Mouse (Mus musculus): Measurements from ENCODE around the gene Ltbp1.

Ltbp1 gene

DNA sequence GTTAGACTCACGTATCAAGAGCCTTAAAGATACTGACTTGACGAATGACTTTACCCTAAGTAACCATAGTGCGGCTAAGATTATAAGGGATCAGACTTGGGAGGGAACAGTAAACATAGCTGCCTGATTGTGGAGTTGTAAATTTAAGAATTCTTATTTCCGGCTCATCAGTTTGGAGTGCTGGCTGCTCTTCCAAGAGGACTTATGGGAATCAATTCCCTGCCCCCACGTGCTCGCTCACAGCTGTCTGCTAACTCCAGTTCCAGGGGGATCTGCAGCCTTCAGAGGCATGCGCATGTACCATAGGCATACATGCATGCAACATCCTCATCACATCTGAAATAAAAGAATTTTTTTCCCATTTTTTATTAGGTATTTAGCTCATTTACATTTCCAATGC, 61.0 kb downstream of the Ltbp1 start:
- DNase-seq (ENCODE audit: low spot score in 2 of 2): no peak

DNA sequence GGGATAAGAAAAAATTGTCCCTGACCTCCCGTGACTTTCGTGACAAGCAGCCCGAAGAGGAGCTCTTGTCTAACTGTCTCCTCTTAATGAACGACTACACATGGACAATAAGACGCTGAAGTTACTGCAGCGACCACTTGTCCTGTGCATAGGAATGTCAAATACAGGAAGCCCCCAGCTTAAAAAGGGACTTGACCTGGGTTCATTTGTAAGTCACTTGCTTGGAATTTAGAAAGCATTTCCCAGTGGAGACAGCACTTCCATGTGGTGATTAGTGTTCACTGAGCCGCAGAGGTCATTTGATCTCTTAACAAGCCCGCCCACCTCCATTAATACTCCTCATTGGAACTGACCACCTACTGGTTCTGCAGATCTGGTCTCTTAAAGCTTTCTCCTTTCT, 61.9 kb downstream of the Ltbp1 start:
- no peak for DNase-seq (ENCODE audit: low spot score in 2 of 2)

- no peak for DNase-seq (ENCODE audit: low spot score in 2 of 2)
Observed at GRCm38 (mm10) chr17:75069232-75069631, 63.9 kb downstream of the Ltbp1 start.

- DNase-seq (ENCODE audit: low spot score in 2 of 2): no peak
Observed at GRCm38 (mm10) chr17:75071174-75071573, 65.8 kb downstream of the Ltbp1 start.

DNA sequence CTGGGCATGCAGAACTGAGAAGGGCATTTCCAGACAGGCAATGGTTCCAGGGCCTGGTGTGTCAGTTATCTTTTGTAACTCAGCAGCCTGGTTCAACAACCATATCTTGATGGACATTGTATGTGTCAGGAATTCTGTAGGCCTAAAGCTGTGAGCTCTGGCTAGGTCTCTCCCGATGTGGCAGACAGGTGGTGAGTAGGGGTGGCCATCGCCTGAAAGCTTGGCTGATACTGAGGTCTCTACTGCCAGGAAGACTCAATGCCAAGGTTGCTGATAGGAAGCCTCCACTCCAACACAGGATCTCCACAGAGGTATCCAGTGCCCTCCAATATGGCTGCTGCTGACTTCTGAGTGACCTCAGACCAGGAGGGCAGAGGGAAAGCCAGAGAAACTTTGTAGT, 66.4 kb downstream of the Ltbp1 start:
- DNase-seq (ENCODE audit: low spot score in 2 of 2): no peak

- no peak for DNase-seq (ENCODE audit: low spot score in 2 of 2)
Observed at GRCm38 (mm10) chr17:75073887-75074286, 68.5 kb downstream of the Ltbp1 start.

DNA sequence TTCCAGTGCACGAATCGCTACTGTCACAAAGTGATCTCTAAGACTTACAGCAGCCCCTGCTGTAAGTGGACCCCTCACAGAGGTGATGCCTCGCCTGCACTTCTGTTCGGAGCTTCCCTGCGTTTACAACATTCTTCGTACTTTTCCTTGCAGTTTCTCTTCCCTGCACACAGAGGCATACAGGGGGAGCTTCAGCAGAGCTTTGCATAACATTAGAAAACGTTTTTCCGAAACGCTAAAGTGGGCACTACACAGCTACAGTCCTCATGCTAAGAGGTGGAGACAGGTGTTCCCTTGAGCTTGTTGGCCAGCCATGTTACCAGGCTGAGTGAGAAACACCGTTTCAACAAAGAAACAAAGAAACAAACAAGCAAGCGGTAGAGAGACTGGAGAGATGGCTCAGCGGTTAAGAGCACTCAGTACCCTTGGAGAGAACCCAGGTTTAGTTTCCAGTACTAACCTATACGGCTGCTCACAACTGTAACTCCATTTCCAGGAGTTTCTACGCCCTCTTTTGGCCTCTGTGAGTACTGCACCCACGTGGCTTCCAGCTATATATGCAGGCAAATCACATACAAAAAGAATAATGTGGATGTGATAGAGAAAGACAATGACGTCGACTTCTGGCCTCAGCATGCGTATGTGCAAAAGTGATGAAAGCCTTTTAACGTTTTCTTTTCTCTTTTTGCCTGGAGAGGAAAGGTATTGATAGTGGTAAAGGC, 69.8 kb downstream of the Ltbp1 start:
- DNase-seq (ENCODE audit: low spot score in 2 of 2): no peak

DNA sequence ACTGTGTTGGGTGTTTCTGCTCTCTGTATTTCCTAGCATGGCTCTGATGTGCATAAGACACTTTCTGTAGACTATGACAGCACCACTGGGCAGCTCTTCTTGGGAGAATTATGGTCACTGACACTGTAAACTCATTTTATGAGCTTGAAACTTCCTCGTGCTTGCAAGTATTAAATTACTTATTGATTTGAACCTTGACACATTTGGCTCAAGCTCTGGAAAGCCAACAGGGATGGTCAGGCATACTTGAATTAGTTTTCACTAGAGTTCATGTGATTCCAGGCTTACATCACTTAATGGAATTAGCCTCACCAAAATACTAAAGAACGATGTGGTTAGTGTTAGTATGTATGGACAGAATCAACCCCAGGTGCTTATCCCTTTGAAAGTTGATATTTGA, 76.0 kb downstream of the Ltbp1 start:
- DNase-seq (ENCODE audit: low spot score in 2 of 2): no peak

DNA sequence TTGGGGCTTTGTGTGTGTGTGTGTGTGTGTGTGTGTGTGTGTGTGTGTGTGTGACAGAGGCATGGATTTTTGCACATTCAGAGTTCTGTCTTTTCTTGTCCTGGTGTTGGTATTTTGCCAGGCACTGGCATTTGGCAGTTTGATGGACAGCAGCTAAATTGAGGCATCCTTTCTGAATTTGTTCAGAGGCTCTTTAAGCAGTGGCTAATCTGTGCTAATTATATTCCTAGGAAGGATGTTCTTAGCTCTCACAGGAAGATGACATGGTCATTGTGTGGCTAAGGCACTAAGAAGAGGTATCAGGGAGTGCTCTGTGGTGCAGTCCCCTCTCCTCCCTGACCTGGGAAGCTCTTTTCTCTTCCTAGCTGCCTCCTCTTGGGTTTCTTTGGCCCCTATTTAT, 77.1 kb downstream of the Ltbp1 start:
- DNase-seq (ENCODE audit: low spot score in 2 of 2): no peak

GRCm38 (mm10) chr17:75087296-75087941, 82.1 kb downstream of the Ltbp1 start:
- DNase-seq (ENCODE audit: low spot score in 2 of 2): no peak

DNA sequence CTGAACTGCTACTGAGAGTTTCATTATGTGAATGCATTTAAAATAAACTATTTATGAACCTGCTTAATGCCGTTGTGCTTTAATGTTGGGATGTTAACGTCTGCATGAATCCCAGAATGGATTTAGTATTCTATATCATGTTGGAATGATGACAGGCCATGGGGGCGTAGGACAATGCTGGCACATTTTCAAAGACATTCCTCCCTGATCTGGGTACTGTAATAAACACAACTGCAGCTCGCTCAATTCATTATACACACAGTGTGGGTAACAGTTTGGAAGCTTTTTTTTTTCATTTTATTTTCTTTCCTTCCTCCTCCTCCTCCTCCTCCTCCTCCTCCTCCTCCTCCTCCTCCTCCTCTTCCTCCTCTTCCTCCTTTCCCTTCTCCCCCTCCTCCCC, 82.9 kb downstream of the Ltbp1 start:
- no peak for DNase-seq (ENCODE audit: low spot score in 2 of 2)

- no peak for DNase-seq (ENCODE audit: low spot score in 2 of 2)
Observed at GRCm38 (mm10) chr17:75088727-75089126, 83.4 kb downstream of the Ltbp1 start.

- DNase-seq (ENCODE audit: low spot score in 2 of 2): no peak
Observed at GRCm38 (mm10) chr17:75090556-75090955, 85.2 kb downstream of the Ltbp1 start.

DNA sequence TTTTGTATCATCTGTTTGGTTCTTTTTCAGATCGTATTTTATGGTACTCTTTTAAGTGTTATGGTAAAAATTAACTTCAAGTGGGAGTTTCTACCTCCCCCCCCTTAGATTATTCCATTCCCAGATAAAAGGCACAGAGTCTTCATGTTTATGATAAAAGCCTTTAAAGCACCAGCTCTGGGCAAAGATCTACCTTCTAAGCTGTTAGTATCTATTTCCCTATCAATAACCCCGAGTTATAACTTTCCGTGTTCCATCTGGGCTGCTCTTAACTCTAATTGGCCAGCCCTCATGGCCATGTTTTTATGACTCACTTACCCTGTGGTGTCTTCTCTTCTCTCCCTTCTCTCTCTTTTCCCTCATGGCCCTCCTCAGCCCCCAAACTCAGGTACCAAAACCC, 88.2 kb downstream of the Ltbp1 start:
- DNase-seq (ENCODE audit: low spot score in 2 of 2): no peak

- no peak for DNase-seq (ENCODE audit: low spot score in 2 of 2)
Observed at GRCm38 (mm10) chr17:75094591-75094990, 89.2 kb downstream of the Ltbp1 start.

- no peak for DNase-seq (ENCODE audit: low spot score in 2 of 2)
Observed at GRCm38 (mm10) chr17:75096727-75097126, 91.4 kb downstream of the Ltbp1 start.

DNA sequence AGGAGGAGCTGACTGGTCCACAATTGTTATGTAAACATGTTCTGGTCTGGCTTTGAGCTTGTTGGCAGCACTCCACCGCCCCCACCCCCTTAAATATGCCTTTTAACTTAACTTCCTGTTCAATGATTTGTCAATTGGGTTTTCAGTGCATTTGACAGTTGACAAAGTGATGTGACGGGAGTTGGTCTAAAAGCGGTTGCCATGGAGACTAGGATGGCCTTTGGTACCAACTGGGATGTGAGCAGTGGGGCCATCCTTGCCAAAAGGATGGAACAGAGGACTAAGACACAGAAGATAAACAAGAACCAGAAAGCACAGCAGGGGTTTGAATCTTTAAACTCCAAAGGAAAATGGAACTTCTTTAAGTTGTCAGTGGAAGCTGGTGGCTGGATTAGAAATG, 92.0 kb downstream of the Ltbp1 start:
- DNase-seq (ENCODE audit: low spot score in 2 of 2): no peak

DNA sequence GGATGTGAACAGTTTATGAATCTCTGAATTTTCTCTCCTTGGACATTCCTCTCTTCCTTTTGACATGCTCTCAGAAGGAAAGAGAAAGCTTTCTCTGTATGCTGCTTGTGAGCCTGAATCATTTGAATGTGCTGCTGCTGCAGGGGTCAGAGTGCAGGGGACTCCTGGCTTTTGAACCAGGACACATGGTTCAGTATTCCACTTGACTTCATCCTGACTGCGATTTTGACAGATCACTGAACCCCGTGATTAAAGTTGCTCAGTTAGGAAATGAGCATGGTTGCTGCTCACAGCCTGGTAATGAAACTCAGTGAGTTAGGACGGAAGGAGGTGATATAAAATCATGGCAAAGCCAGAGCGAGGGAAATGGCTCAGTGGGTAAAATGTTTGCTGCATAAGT, 95.8 kb downstream of the Ltbp1 start:
- DNase-seq (ENCODE audit: low spot score in 2 of 2): no peak

GRCm38 (mm10) chr17:75101994-75102393, 96.6 kb downstream of the Ltbp1 start:
- DNase-seq (ENCODE audit: low spot score in 2 of 2): no peak

- DNase-seq (ENCODE audit: low spot score in 2 of 2): no peak
Observed at GRCm38 (mm10) chr17:75107412-75107811, 102.0 kb downstream of the Ltbp1 start.

DNA sequence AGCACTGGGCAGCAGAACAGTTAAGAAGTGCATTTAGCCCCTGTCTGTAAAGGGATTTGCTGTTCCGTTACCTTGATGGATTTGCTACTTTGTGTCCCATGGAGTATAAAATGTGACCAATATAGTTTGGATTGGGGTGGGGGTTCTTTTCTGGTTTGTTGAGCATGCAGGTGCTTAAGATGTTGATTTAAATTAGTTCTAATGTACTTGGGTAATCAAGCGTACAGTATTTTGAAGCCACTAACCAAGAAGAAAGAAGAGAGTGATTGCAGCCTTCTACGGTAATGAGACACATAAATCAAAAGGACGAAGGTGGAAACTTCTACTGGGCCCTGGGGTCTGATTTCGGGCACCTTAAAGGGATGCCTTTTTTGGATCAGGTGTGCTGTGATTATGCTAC, 102.5 kb downstream of the Ltbp1 start:
- no peak for DNase-seq (ENCODE audit: low spot score in 2 of 2)

DNA sequence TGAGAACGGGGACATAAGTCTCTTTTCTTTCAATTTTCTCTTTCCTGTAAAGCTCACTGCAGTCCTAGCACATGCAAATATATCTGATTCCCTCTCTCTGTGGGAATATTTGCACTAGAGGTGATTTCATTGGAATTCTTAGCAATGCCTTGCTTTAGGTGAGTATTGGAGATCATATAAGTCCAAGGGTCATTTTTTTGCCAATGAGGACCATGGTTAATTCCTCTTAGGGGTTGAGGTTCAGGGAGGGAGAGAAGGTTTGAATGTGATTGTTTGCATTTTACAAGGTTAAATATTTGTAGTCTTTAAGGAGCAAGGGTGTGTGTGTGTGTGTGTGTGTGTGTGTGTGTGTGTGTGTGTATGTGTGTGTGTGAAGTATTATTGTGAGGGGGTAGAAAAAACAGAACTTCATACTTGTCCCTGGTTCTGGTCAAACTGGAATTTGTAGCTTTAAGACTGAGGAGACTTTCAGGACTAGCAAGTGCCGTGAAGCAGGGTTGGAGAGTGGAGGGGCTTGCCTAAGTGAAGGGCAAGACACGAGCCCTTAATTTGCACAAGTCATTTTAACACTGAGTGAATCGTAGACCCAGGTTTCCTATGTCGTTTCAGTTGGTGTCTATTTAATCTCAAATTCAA, 103.8 kb downstream of the Ltbp1 start:
- DNase-seq (ENCODE audit: low spot score in 2 of 2): no peak
